Mouse (Mus musculus) kidney, adult 2 months (tissue): Measurements from ENCODE around the gene Cacna1c. TPM values are rescaled to one million over a fixed set of nuclear protein-coding genes. Genes with fewer than 3 reads are reported as not detected.
A peak's percentile ranks its signal among the peaks of the same experiment; 100 is the strongest.

Experiments
- DNase-seq: peaks from one replicate; pipeline ENCODE4 v3.0.0; 2021
- H3K27ac ChIP-seq: fragments of 200-500 bp; 2 replicates; pipeline ENCODE4 v1.5.1; 2012; ENCODE audit warnings: low read depth, low read length, control low read depth, inconsistent platforms; ENCODE audit not compliant: insufficient read depth
- H3K27me3 ChIP-seq: fragments of 200-500 bp; replicated peaks from 2 replicates; pipeline ENCODE4 v1.6.1; 2012; ENCODE audit warnings: mild to moderate bottlenecking, moderate library complexity, low read length, inconsistent platforms; ENCODE audit not compliant: control insufficient read depth, insufficient read depth
- H3K36me3 ChIP-seq: fragments of 200-500 bp; 2 replicates; pipeline ENCODE4 v1.6.1; 2012; ENCODE audit warnings: mild to moderate bottlenecking, moderate library complexity, low read length, inconsistent platforms; ENCODE audit not compliant: control insufficient read depth, insufficient read depth
- H3K4me1 ChIP-seq: fragments of 200-500 bp; 2 replicates; pipeline ENCODE4 v1.6.1; 2011; ENCODE audit warnings: low read length; ENCODE audit not compliant: control insufficient read depth, insufficient read depth
- H3K4me3 ChIP-seq: fragments of 200-500 bp; 2 replicates; pipeline ENCODE4 v1.5.1; 2011; ENCODE audit warnings: mild to moderate bottlenecking, low read depth, low read length, control low read depth; ENCODE audit not compliant: insufficient read depth
- CTCF ChIP-seq: fragments of 200-500 bp; conservative IDR thresholded peaks from 2 replicates; pipeline ENCODE4 v1.5.1; 2011; ENCODE audit warnings: low read depth, mild to moderate bottlenecking, control low read depth, low read length, moderate library complexity, mixed read lengths; ENCODE audit not compliant: insufficient read depth, insufficient read length
- POLR2A ChIP-seq: fragments of 200-500 bp; IDR thresholded peaks from one replicate; pipeline ENCODE4 v1.6.1; 2011; ENCODE audit warnings: low read depth, low read length, control low read depth
- WGBS: fragments of 180-500 bp; shearing (Covaris S2); methylation state at CpG from one replicate; pipeline ENCODE4 v1.1.7; 2018; 5-methylcytosine and 5-hydroxymethylcytosine counted together
- polyA plus RNA-seq: library from polyadenylated mRNA; depleted of rRNA; stranded (reverse); fragments of >200 nt; gene quantifications from 2 replicates; pipeline ENCODE4 v1.2.3, GENCODE M21; 2012; rRNA removed

Cacna1c gene
- polyA plus RNA-seq, 1 experiment = 0.99 TPM

DNA sequence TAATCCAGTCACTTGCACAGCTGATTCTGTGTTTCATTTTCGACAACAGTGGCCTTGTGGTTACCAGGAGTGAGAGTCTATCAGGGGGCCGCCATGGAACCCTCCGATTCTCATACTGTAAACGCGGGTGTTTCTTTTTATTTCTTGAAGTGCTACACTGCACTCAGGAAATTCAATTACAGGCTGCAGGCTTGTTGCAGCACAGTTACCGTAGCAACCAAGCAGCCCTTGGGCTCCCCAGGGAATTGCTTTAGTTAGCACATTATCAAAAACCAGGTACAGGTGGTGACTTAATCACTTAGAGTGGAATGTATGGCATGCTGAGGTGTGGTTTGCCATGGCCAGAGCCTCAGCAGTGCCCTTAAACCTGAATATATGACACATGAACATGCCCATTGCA is 621.9 kb downstream of the Cacna1c start:
- DNase-seq = peak; percentile 53
- H3K27me3 ChIP-seq = no peaks in the 10 kb centered on the region
- 48% methylated on average over 6 of the region's 6 CpGs for WGBS
- no peaks in the 10 kb centered on the region for H3K36me3 ChIP-seq
- no peak overlapping the region for H3K4me3 ChIP-seq
- H3K4me1 ChIP-seq = no peaks in the 10 kb centered on the region
- H3K27ac ChIP-seq = no peak overlapping the region
- TF ChIP-seq POLR2A = no peak
- no peak for TF ChIP-seq CTCF

DNA sequence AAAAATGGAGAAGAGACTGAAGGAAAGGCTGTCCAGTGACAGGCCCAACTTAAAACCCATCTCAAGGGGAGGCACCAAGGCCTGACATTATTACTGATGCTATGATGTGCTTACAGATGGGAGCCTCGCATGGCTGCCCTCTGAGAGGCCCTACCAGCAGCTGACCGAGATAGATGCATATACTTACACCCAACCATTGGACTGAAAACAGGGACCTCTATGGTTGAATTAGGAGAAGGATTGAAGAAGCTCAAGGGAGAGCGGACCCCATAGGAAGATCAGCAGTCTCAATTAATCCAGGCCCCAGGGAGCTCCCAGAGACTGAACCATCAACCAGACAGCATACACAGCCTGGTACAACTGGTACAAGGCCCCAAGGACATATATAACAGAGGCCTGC is 628.4 kb downstream of the Cacna1c start:
- H3K36me3 ChIP-seq = no peaks in the 10 kb centered on the region
- DNase-seq = no peak
- no peak overlapping the region for H3K27ac ChIP-seq
- no peaks in the 10 kb centered on the region for H3K27me3 ChIP-seq
- H3K4me3 ChIP-seq = no peak overlapping the region
- TF ChIP-seq POLR2A (no peak), CTCF (no peak)
- H3K4me1 ChIP-seq = no peaks in the 10 kb centered on the region
- WGBS = 96% methylated on average over 3 of the region's 3 CpGs

DNA sequence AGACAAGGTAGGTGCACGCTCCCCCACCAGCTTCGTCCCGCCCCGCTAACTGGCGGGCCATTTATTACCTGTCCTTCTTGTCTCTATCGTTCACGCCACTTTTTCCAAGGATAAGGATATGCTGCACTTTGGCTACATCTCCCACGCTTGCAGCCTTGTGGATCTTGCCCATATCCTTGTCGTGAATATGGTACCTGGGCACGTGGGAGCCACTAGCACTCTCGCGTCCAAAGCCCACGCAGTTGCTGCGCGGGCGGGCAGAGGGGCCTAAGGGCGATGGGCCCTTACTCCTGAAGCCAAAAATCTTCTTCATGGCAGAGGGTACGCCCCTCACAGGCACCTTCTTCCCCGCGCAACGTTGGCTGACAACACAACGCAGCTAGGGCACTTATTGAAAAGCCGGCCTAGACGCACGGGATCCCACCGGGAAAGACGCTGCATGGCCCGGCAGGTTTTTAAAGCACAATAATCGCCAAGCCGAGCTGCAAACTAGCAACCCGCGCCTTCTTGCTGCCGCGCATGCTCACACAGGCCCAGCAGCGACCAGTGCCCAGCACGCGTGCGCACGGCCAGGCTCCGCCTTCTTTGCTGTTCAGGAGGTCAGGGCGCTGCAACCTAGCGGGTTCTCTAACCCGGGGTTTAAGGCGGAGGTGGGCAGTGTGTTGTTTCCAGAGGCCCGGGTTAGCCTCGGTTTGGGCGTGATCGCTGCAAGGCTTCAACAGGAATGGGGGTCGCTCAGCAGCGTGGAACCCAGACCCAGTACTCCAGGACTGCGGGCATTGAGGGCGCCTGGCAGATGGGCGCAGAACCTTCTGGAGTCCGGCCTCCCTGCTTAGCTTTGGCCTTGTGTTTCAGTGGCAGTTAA is 634.2 kb downstream of the Cacna1c start, which contains the start of gene Ankrd26:
Gene Ankrd26, minus strand, starts transcription at position 482 of the 865 bp plus-strand sequence.
- H3K27ac ChIP-seq = peak within 1 kb of the TSS; percentile 44
- DNase-seq = peak; percentile 97
- WGBS = 1% methylated on average over 54 of the region's 54 CpGs

DNA sequence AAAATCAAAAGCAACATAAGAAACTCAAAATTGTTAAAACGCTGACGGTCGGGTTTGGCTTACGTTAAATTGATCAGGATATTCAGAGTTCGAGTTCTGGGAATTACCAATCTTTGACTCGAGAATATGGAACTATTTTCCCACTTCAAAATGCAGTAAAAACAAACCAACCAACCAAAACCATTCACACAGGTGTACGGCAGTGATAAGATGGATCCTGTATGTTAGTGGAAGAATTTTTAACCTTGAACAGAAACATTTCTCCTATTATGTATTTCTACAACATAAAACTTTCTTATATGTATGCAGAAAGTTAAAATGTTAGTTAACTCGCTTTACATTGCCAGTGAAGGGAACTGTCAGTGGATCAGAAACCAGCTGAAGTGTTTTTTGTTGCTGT is 635.0 kb downstream of the Cacna1c start:
- Histone ChIP-seq H3K4me1 (no peaks in the 10 kb centered on the region), H3K27me3 (no peaks in the 10 kb centered on the region), H3K4me3 (peak overlapping the region; percentile 72; the same call in 1 of the 2 replicates), H3K27ac (no peak overlapping the region), H3K36me3 (no peaks in the 10 kb centered on the region; the same call in 1 of the 2 replicates)
- DNase-seq = no peak
- TF ChIP-seq CTCF (no peak), POLR2A (no peak)
- WGBS = 79% methylated on average over 8 of the region's 8 CpGs

More for the DNA sequence above, 634.2 kb downstream of the Cacna1c start, which contains the start of gene Ankrd26:
- Histone ChIP-seq H3K4me1 (no peaks in the 10 kb centered on the region), H3K36me3 (no peaks in the 10 kb centered on the region; the same call in 1 of the 2 replicates), H3K4me3 (peak within 1 kb of the TSS; percentile 72), H3K27me3 (no peaks in the 10 kb centered on the region)
- peak; percentile 35 for TF ChIP-seq POLR2A
- TF ChIP-seq CTCF = no peak

- no peak for TF ChIP-seq POLR2A
- no peak for TF ChIP-seq CTCF
- Histone ChIP-seq H3K27ac (no peak overlapping the region), H3K4me3 (no peak overlapping the region), H3K27me3 (no peaks in the 10 kb centered on the region), H3K4me1 (peaks cover 2% of the 10 kb centered on the region; the same call in 1 of the 2 replicates), H3K36me3 (peaks cover 2% of the 10 kb centered on the region)
- WGBS = 94% methylated on average over 4 of the region's 4 CpGs
- DNase-seq = no peak
Measured at GRCm38 (mm10) chr6:118538627-118539026, 657.6 kb downstream of the Cacna1c start.

Other genes with a start within 250 kb of the Cacna1c start
- 13.0 and 14.3 TPM in 2 replicates for gene Dcp1b, start 21.2 kb downstream of the Cacna1c start, polyA plus RNA-seq
- 0.16 and 0.66 TPM in 2 replicates for gene Cacna2d4, start 40.1 kb upstream of the Cacna1c start, polyA plus RNA-seq
- gene Lrtm2, start 134.3 kb upstream of the Cacna1c start, polyA plus RNA-seq = 3.0 and 4.1 TPM in 2 replicates
- gene Adipor2, start 221.3 kb upstream of the Cacna1c start, polyA plus RNA-seq = 65.7 and 66.6 TPM in 2 replicates